Mouse (Mus musculus) forebrain, embryonic 13.5 days (tissue): Measurements from ENCODE around the gene Stxbp3. TPM values are rescaled to one million over a fixed set of nuclear protein-coding genes. Genes with fewer than 3 reads are reported as not detected.
"Not testable (repeated sequence)": the region's sequence is repeated elsewhere in the genome, so short reads cannot be mapped to it uniquely, and the experiment has no call there.

Experiments
- ATAC-seq: fragments of 200-750 bp; cut with Nextera tagmentation; 2 replicates; pipeline ENCODE4 v1.8.0; 2017
- H3K27ac ChIP-seq: fragments of 300-500 bp; sonication (generic); 2 replicates; pipeline ENCODE4 v1.5.1; 2015; ENCODE audit warnings: inconsistent platforms, mild to moderate bottlenecking, moderate library complexity
- H3K27me3 ChIP-seq: fragments of 300-500 bp; sonication (generic); 2 replicates; pipeline ENCODE4 v1.6.1; 2015; ENCODE audit warnings: mild to moderate bottlenecking, inconsistent platforms
- H3K36me3 ChIP-seq: fragments of 300-500 bp; sonication (generic); 2 replicates; pipeline ENCODE4 v1.6.1; 2015; ENCODE audit warnings: mild to moderate bottlenecking, inconsistent platforms; ENCODE audit not compliant: poor library complexity, severe bottlenecking
- H3K4me1 ChIP-seq: fragments of 300-500 bp; sonication (generic); 2 replicates; pipeline ENCODE4 v1.6.1; 2015; ENCODE audit warnings: inconsistent platforms
- H3K4me2 ChIP-seq: fragments of 300-500 bp; sonication (generic); 2 replicates; pipeline ENCODE4 v1.6.1; 2015; ENCODE audit warnings: inconsistent platforms, mild to moderate bottlenecking, moderate library complexity
- H3K4me3 ChIP-seq: fragments of 300-500 bp; sonication (generic); 2 replicates; pipeline ENCODE4 v1.5.1; 2015; ENCODE audit warnings: mild to moderate bottlenecking, inconsistent platforms
- H3K9ac ChIP-seq: fragments of 300-500 bp; sonication (generic); 2 replicates; pipeline ENCODE4 v1.6.1; 2015; ENCODE audit warnings: mild to moderate bottlenecking, inconsistent platforms
- H3K9me3 ChIP-seq: fragments of 300-500 bp; sonication (generic); replicated peaks from 2 replicates; pipeline ENCODE4 v1.6.1; 2016; ENCODE audit warnings: inconsistent platforms
- WGBS: fragments of 180-500 bp; shearing (Covaris S2); methylation state at CpG from one replicate; pipeline ENCODE4 v1.1.7; 2015; 5-methylcytosine and 5-hydroxymethylcytosine counted together
- polyA plus RNA-seq: library from polyadenylated mRNA; unstranded; fragments of >200 nt; fragmentation: Nextera tagmentation; extraction: Ambion mirVana; gene quantifications from 2 replicates; pipeline ENCODE4 v1.2.1, GENCODE M21; 2015

Gene Stxbp3
- polyA plus RNA-seq, 1 experiment from 2014 or later = 16.0 TPM

- H3K4me2 ChIP-seq = no peak overlapping the region
- no peaks in the 10 kb centered on the region for H3K27me3 ChIP-seq
- 91% methylated on average over 6 of the region's 6 CpGs for WGBS
- H3K4me1 ChIP-seq = peaks cover 7% of the 10 kb centered on the region; the same call in 1 of the 2 replicates
- no peaks in the 10 kb centered on the region for H3K9me3 ChIP-seq
- H3K36me3 ChIP-seq = peaks cover 7% of the 10 kb centered on the region
- no peak overlapping the region for H3K4me3 ChIP-seq
- H3K9ac ChIP-seq = no peak overlapping the region
- no peak overlapping the region for H3K27ac ChIP-seq
- no peak for ATAC-seq
These were observed 3.4 kb downstream of the Stxbp3 start for GRCm38 (mm10) chr3:108836931-108837330.

- H3K9ac ChIP-seq, H3K9me3 ChIP-seq, H3K27ac ChIP-seq, H3K27me3 ChIP-seq, H3K4me1 ChIP-seq, H3K4me2 ChIP-seq, ATAC-seq, H3K36me3 ChIP-seq, H3K4me3 ChIP-seq: not testable (repeated sequence)
- 95% methylated on average over 1 of the region's 1 CpGs for WGBS
These were observed 6.6 kb downstream of the Stxbp3 start for GRCm38 (mm10) chr3:108833717-108834116.

- no peak overlapping the region for H3K9ac ChIP-seq
- no peak overlapping the region for H3K4me3 ChIP-seq
- H3K27me3 ChIP-seq = no peaks in the 10 kb centered on the region
- 95% methylated on average over 6 of the region's 6 CpGs for WGBS
- no peaks in the 10 kb centered on the region for H3K9me3 ChIP-seq
- no peak for ATAC-seq
- H3K4me1 ChIP-seq = no peaks in the 10 kb centered on the region
- H3K4me2 ChIP-seq = no peak overlapping the region
- H3K27ac ChIP-seq = no peak overlapping the region
- peaks cover 10% of the 10 kb centered on the region for H3K36me3 ChIP-seq
These were observed 8.6 kb downstream of the Stxbp3 start for GRCm38 (mm10) chr3:108831750-108832149.

GRCm38 (mm10) chr3:108830493-108830892 lies 9.8 kb downstream of the Stxbp3 start:
- Histone ChIP-seq H3K9me3 (no peaks in the 10 kb centered on the region), H3K9ac (no peak overlapping the region), H3K27ac (no peak overlapping the region), H3K4me2 (no peak overlapping the region), H3K4me3 (no peak overlapping the region), H3K27me3 (no peaks in the 10 kb centered on the region), H3K36me3 (peaks cover 13% of the 10 kb centered on the region), H3K4me1 (no peaks in the 10 kb centered on the region)
- WGBS = 94% methylated on average over 11 of the region's 11 CpGs
- no peak for ATAC-seq

- 67% methylated on average over 4 of the region's 4 CpGs for WGBS
- ATAC-seq = no peak
- no peak overlapping the region for H3K9ac ChIP-seq
- no peak overlapping the region for H3K4me3 ChIP-seq
- no peak overlapping the region for H3K27ac ChIP-seq
- H3K9me3 ChIP-seq = no peaks in the 10 kb centered on the region
- H3K4me2 ChIP-seq = no peak overlapping the region
- H3K36me3 ChIP-seq = peaks cover 6% of the 10 kb centered on the region
- H3K27me3 ChIP-seq = no peaks in the 10 kb centered on the region
- H3K4me1 ChIP-seq = no peaks in the 10 kb centered on the region
These were observed 24.7 kb downstream of the Stxbp3 start for GRCm38 (mm10) chr3:108815631-108816030.

- Histone ChIP-seq H3K9me3 (no peaks in the 10 kb centered on the region), H3K4me2 (no peak overlapping the region), H3K27me3 (no peaks in the 10 kb centered on the region), H3K27ac (no peak overlapping the region), H3K36me3 (peaks cover 6% of the 10 kb centered on the region), H3K4me3 (no peak overlapping the region), H3K4me1 (no peaks in the 10 kb centered on the region), H3K9ac (no peak overlapping the region)
- 91% methylated on average over 4 of the region's 4 CpGs for WGBS
- no peak for ATAC-seq
These were observed 29.5 kb downstream of the Stxbp3 start for GRCm38 (mm10) chr3:108810747-108811263.

GRCm38 (mm10) chr3:108805622-108806021 lies 34.7 kb downstream of the Stxbp3 start:
- Histone ChIP-seq H3K27me3 (no peaks in the 10 kb centered on the region), H3K4me3 (no peak overlapping the region), H3K9ac (no peak overlapping the region), H3K4me2 (no peak overlapping the region), H3K36me3 (peaks cover 35% of the 10 kb centered on the region), H3K27ac (no peak overlapping the region), H3K9me3 (no peaks in the 10 kb centered on the region), H3K4me1 (no peaks in the 10 kb centered on the region)
- 60% methylated on average over 5 of the region's 5 CpGs for WGBS
- ATAC-seq = no peak

- Histone ChIP-seq H3K4me1 (no peaks in the 10 kb centered on the region), H3K9me3 (no peaks in the 10 kb centered on the region), H3K36me3 (peaks cover 51% of the 10 kb centered on the region), H3K27ac (no peak overlapping the region), H3K27me3 (no peaks in the 10 kb centered on the region), H3K4me2 (no peak overlapping the region), H3K9ac (no peak overlapping the region), H3K4me3 (no peak overlapping the region)
- WGBS = 88% methylated on average over 2 of the region's 2 CpGs
- ATAC-seq = no peak
These were observed 42.0 kb downstream of the Stxbp3 start for GRCm38 (mm10) chr3:108798375-108798774.

- no peak for ATAC-seq
- Histone ChIP-seq H3K27me3 (no peaks in the 10 kb centered on the region), H3K36me3 (peaks cover 45% of the 10 kb centered on the region), H3K4me3 (no peak overlapping the region), H3K27ac (no peak overlapping the region), H3K4me1 (no peaks in the 10 kb centered on the region), H3K4me2 (no peak overlapping the region), H3K9me3 (no peaks in the 10 kb centered on the region), H3K9ac (no peak overlapping the region)
- 90% methylated on average over 6 of the region's 6 CpGs for WGBS
These were observed 42.6 kb downstream of the Stxbp3 start for GRCm38 (mm10) chr3:108797723-108798122.

- Histone ChIP-seq H3K4me2 (no peak overlapping the region), H3K4me3 (no peak overlapping the region), H3K4me1 (no peaks in the 10 kb centered on the region), H3K9me3 (no peaks in the 10 kb centered on the region), H3K9ac (no peak overlapping the region), H3K27me3 (no peaks in the 10 kb centered on the region), H3K27ac (no peak overlapping the region), H3K36me3 (peaks cover 38% of the 10 kb centered on the region)
- WGBS = 92% methylated on average over 4 of the region's 4 CpGs
- ATAC-seq = no peak
These were observed 43.9 kb downstream of the Stxbp3 start for GRCm38 (mm10) chr3:108796386-108796785.

GRCm38 (mm10) chr3:108795554-108796299 lies 44.6 kb downstream of the Stxbp3 start:
- no peaks in the 10 kb centered on the region for H3K4me1 ChIP-seq
- peaks cover 31% of the 10 kb centered on the region for H3K36me3 ChIP-seq
- no peak overlapping the region for H3K9ac ChIP-seq
- no peak overlapping the region for H3K27ac ChIP-seq
- ATAC-seq = no peak
- H3K4me3 ChIP-seq = no peak overlapping the region
- no peaks in the 10 kb centered on the region for H3K9me3 ChIP-seq
- WGBS = 84% methylated on average over 7 of the region's 7 CpGs
- H3K4me2 ChIP-seq = no peak overlapping the region
- H3K27me3 ChIP-seq = no peaks in the 10 kb centered on the region

GRCm38 (mm10) chr3:108794780-108795179 lies 45.5 kb downstream of the Stxbp3 start:
- WGBS = 81% methylated on average over 9 of the region's 9 CpGs
- no peak for ATAC-seq
- Histone ChIP-seq H3K4me3 (no peak overlapping the region), H3K4me2 (no peak overlapping the region), H3K27me3 (no peaks in the 10 kb centered on the region), H3K9ac (no peak overlapping the region), H3K36me3 (peaks cover 23% of the 10 kb centered on the region), H3K9me3 (no peaks in the 10 kb centered on the region), H3K4me1 (no peaks in the 10 kb centered on the region), H3K27ac (no peak overlapping the region)

- H3K27ac ChIP-seq = no peak overlapping the region
- H3K9me3 ChIP-seq = no peaks in the 10 kb centered on the region
- ATAC-seq = no peak
- H3K9ac ChIP-seq = no peak overlapping the region
- H3K4me1 ChIP-seq = no peaks in the 10 kb centered on the region
- H3K4me3 ChIP-seq = no peak overlapping the region
- H3K27me3 ChIP-seq = no peaks in the 10 kb centered on the region
- H3K36me3 ChIP-seq = peaks cover 15% of the 10 kb centered on the region
- no peak overlapping the region for H3K4me2 ChIP-seq
These were observed 47.9 kb downstream of the Stxbp3 start for GRCm38 (mm10) chr3:108792420-108792819.
